Mouse (Mus musculus): Measurements from ENCODE around the gene Slc48a1.

Gene Slc48a1

DNA sequence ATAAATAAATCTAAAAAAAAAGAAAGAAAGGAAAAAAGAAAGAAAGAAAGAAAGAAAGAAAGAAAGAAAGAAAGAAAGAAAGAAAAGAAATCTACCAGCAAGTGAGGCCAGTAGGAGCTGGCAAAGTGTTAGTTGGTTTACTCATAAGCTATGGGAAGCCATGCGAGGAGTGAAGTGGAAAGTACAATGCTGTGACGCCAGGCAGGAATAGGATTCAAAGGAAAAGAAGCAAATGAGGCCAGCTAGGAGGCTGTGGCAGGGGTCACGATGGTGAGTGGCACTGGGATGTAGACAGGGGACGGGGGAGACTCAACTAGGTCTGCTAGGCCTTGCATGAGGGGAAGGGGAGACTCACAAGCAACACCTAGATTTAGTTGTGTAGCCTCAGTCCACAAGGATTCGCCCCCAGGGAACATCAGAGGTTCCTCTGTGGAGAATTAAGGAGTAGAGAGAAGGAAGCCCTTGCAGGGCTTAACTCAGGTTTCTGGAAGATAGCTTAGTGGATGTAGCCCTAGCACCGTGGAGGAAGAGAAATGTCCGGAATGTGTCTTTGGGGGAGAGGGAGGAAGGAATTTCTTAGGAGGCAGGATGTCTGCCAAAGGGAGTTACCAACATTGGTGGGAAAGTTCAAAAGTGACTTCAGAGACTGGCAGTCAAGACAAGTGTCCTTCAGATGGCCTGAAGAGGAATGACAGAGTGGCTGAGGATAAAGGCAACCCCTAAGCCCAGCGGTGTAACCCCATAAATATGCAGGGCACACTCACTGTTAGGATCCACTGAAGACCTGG, at the start of gene Slc48a1:
Gene Slc48a1 (plus strand): TSS at position 210 of the 788 bp plus-strand sequence.
- no peak for DNase-seq (ENCODE audit: low spot score in 2 of 2)

DNA sequence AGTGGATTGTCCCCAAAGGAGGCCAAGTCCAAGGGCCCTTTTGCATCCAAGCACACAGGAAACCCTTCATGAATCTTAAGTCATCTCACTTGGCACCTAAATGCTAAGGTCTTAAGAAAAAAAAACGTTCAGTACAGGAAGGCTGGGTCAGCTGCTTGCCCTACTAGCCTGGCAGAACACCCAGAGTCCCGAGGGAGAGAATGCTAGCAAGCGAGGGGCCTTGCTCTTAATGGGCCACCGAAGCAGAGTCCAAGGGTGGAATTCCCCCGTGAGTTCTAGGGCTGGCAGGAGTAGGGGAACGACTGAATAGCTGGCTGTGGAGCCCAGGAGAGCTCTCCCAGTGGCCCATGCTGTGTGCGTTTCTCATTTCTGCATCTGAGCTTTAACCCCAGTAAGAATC, 49.5 kb upstream of the Slc48a1 start:
- no peak for DNase-seq (ENCODE audit: low spot score in 2 of 2)

DNA sequence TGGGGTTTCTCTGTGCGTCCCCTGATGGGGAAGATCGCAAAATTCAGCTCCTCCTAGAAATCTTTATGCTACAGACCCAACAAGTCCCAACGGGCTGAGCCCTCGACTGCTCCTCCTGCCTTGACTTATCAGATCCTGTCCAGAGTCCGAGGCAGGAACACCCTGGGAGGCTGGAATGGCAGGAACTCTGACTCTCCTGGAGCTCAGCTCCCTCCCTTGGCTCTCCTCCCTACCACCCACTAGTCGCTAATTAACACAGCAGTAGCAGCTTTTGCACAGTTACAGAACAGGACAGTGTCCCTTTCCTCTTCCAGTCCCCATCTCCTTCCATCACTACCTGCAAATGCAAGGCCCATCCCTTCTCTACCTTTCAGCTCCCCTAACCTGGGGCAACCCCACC, 48.0 kb upstream of the Slc48a1 start:
- DNase-seq (ENCODE audit: low spot score in 2 of 2): no peak

DNA sequence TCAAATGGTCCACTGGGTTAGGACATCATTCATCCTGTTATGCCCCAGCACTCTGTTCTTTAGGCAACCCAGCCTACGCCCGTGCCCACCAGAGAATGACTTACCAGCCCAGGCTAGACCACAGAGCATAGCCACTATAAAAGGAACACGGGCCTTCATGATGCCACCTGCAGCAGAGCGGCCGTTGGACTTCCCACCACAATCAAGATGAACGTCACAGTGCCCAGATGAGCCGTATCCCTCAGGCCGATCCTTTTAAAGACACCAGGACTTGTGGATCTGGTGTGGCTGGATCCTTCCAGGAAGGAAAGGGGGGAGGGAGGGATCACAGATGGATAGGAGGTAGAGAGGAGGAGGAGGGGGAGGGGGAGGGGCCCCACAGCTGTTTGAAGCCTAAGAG, 47.2 kb upstream of the Slc48a1 start, which contains the start of gene Endou:
Gene Endou (minus strand): TSS at position 229 of the 400 bp plus-strand sequence.
- DNase-seq (ENCODE audit: low spot score in 2 of 2): peak; percentile 68 to 77

DNA sequence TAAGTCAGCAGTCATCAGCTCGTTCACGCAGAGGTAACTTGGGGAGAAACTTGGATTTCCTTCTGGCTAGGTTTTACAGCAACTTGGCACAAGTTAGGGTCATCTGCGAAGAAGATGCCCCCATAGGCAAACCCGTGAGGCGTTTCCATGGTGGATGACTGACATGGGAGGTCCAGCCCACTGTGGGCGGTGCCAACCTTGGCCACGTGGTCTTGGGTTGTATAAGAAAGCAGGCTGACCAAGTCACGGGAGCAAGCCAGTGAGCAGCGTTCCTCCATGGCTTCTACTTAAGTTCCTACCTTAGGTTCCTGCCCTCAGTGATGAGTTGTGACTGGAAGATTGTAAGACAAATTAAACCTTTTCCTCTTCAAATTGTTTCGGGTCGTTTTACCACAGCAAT, 46.3 kb upstream of the Slc48a1 start:
- no peak for DNase-seq (ENCODE audit: low spot score in 2 of 2)

DNA sequence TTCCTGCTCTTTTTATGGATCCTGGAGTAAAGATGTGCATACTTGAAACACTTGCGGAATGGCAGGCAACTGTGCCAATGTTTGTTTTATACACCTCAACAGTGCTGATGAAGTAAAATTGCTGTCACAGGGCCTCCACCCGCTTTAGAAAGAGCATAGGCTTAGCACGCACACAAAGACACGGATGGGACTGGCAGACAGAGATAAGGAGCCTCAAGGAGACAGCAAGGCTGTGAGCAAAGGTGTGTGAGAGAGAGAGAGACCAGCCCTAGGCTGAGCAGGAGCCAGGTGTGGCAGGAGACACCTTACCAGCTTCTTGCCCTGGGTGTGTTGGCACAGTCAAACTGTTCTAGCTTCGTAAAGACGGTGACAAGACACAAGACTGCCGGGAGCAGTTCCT, 39.4 kb upstream of the Slc48a1 start:
- DNase-seq (ENCODE audit: low spot score in 2 of 2): no peak

DNA sequence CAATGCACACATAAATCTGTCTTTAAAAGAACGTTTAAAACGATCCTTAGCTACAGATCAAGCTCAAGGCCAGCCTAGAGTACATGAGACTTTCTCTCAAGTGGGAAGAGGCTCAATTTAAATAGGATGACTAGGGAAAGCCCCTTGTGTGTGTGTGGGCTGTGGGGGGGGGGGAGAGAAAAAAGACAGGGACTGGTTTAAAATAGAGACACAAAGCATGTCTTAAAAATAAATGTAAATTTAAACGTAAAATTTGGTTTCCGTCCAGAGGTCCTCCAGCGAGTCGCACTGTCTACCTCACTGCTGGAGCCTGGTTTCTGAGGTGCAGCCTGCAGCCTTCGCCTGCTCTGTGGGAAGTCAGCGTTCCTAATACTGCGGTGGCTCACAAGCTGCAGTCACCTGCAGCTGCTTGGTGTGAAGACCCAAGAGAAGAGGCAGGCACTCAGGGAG, 38.0 kb upstream of the Slc48a1 start:
- no peak for DNase-seq (ENCODE audit: low spot score in 2 of 2)

DNA sequence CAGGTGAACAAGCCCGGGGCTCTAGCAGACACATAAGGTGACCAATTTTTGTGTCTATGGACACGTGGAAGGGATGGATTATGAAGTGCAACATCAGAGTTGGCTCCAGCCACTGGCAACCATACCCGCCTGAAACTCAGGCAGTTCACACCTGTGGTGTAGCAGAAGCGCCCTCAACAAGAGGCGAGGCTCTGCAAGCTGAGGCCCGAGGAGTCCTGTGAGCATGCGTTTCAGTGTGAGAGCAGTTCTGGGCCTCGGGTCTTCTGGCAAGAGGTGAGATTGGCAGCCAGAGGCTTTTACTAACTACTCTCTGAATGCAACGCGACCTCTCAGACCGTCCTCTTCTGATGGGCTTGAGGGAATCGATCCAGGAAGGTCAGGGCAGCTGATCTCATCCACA, 36.7 kb upstream of the Slc48a1 start:
- no peak for DNase-seq (ENCODE audit: low spot score in 2 of 2)

DNA sequence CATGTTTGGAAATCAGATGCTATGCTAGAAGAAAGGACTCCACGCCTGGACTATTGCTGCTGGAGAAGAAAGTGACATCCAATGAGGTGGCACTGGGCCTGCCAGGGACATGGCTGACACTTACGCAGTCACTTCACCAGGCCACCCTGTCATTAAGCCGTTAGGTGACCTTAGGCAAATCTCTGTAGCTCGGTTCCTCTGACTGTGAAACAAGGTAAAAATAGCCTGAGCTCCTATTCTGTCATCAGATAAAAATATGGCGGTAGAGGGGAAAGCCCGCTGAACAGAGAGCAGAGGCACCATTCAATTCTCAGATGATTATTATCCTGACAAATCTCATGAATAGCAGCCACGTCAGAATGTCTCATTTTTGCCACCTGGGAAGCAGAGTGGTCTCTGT, 36.2 kb upstream of the Slc48a1 start:
- DNase-seq (ENCODE audit: low spot score in 2 of 2): no peak

DNA sequence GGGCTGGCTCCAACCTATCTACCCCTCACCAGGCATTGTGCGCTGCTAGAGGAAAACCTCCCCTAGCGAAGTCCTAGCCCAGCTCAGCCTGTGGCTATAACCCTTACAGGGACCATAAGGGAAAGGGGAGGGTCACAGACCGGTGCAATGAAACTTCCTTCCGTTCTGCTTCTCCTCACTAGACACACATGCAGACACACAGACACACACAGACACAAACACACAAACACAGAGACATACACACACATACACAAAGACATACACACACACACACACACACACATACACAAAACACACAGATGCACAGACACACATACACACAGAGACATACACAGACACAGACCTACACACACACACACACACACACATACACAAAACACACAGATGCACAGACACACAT, 35.7 kb upstream of the Slc48a1 start:
- no peak for DNase-seq (ENCODE audit: low spot score in 2 of 2)

DNA sequence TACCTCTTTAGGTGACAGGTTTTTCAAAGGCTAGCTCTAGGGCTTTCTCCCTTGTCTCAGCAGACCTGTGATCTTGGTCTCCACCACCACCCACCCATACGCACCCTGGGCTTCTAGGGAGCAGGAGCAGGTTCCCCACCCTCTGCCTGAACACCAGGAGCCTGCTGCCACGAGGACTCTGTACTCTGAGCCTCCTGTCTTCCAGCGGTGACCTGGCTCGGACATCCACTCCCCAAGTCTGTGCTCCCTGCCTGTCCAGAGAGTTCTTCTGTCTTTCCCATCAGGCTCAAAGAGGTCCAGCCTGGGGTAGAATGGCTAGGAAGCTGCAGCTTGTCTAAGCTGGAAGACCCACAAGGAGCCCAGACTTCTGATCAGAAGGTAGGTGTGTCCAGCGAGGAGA, 35.1 kb upstream of the Slc48a1 start:
- no peak for DNase-seq (ENCODE audit: low spot score in 2 of 2)

DNA sequence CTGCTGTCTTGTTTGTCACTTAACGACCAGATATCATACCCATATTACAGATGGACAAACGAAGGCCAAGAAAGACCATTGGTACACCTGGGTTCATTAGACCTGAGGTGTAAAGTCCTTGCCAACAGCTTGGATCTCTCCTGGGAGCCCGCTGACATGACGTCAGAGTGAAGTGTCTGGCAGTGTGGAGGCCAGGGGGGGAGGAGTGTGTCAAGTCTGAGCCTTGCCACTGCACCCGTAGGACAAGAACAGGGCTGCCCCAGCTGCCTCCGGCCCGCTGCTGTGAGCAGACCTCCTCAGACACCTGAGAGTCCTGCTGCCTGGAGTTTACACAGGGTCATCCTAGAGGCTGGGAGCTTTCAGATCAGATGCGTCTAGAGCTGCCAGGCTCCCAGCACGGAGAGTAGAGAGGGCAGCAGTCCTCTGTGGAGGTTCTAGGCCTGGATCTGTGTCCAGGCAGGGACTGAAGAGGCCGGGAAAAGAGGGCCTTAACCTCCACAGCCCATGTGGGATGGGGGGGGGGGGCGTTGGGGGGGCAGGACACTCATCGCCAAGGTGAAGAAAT, 34.3 kb upstream of the Slc48a1 start:
- no peak for DNase-seq (ENCODE audit: low spot score in 2 of 2)

DNA sequence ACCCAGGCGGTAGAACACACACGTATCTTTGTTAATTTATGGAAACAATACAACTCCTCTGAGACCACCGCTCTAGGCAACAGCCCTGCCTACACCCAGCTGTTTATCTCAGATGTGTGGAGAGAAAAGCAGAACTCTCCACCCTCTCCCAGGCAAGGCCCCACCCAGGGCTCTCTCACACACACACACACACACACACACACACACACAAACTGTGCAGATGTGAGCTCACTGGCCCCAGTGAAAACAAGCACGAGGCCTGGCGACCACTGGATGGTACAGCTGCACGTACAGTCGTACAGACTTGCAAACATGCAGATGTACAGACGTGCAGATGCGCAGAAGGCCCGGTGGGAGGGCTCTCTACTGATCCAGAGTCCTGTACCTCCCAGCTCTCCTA, 33.4 kb upstream of the Slc48a1 start:
- DNase-seq (ENCODE audit: low spot score in 2 of 2): peak; percentile 68 to 70

DNA sequence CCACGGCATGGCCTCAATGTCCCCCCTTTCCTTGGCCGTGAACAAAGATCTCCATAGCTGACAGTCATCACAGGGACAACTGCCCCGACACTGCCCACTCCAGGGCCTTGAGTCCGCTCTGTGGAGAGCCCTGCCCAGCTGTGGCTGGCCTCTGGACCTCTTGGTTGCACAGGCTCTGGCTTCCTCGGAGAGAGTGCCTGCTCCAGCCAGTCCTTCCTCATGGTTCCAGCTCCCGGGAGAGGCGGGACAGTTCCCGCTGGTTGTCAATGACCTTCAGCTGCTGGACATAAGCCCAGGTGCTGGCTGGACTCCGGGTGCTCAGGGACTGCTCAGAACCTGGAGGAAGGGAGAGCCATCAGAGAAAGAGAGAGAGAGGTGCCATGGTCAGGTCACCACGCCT, 33.0 kb upstream of the Slc48a1 start:
- DNase-seq (ENCODE audit: low spot score in 2 of 2): no peak

DNA sequence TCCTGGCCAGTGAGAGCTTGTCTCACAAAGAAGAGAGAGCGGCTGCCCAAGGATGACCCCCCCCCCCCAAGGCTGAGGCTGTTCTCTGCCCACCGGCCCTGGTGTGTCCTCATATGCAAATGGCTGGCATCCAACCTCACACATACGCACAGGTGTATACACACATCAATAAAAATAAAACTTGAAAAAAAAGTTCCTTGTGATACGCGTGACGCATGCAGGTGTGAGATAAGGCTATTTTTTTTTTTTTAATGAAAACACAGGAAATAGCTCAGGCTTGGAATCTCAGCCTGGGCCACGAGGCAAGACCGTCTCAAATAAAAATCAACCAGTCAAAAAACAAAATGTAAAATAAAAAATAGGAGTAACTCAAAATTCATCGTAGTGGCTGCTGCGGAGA, 32.0 kb upstream of the Slc48a1 start:
- no peak for DNase-seq (ENCODE audit: low spot score in 2 of 2)

DNA sequence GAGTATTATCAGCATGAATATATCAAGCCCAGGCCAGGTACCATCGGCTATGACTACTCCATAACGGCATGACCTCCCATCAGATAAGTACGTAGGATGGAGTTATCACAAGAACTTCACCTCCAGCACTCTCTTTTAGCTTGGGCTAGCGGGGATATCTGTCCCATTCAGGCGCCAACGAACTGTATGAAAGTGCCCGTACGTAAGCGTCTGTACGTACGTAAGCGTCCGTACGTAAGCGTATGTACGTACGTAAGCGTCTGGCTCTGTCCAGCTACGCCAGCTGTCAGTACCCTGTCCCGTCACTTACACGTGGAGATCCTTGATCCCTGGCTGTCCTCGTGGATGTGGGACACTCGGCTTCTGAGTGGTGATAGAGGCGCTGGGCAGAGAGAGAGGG, 31.6 kb upstream of the Slc48a1 start:
- DNase-seq (ENCODE audit: low spot score in 2 of 2): no peak

DNA sequence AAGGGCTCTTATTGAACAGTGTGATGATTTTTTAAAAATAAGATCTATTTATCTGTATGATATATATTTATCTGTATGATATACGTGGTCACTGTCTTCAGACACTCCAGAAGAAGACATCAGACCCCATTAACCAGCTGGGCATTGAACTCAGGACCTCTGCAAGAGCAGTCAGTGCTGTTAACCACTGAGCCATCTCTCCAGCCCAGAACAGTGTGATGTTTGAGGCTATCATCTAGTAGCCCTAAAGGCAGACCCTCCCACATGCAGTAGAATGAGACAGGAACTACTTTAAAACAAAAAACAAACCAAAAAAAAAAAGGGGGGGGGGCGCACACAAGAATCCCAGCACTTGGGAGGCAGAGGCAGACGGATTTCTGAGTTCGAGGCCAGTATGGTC, 30.8 kb upstream of the Slc48a1 start:
- no peak for DNase-seq (ENCODE audit: low spot score in 2 of 2)

DNA sequence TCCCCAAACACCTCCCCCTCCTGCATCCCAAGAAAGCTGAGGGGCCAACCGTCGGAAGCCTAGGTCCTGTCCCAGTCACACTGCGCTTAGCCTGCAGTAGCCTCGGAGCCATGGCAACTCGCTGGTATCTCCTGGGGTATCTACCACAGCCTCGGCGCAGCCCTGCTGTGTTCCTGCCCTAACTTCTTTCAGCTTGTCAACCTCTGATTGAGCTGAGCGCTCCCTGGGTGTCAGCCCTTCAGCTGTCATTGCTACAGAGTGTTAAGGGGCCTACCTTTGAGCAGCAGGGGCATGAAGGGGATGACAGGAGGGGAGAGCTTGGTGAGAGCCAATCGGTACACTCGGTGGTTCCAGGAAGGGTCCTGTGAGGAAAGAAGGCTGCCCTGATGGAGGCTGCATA, 30.0 kb upstream of the Slc48a1 start:
- peak; percentile 77 to 82 for DNase-seq (ENCODE audit: low spot score in 2 of 2)

DNA sequence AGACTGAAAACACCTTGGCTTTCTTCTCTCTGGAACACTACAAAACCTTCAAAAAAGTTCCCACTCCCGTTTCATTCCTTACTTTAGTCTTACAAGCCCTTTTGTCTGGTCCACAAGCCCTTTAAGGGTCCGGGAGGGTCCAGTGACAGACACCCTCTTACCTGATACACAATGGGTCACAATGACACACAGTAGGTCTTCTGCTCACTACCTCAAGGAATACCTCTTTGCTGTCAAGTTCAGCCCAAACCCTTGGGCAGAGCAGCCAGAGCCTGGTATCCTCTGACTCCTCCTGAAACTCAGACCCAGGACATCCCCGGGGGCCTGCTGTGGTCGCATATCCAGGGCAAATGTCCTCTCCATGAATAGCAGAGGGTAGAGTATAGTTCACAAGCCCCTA, 29.4 kb upstream of the Slc48a1 start:
- DNase-seq (ENCODE audit: low spot score in 2 of 2): no peak

DNA sequence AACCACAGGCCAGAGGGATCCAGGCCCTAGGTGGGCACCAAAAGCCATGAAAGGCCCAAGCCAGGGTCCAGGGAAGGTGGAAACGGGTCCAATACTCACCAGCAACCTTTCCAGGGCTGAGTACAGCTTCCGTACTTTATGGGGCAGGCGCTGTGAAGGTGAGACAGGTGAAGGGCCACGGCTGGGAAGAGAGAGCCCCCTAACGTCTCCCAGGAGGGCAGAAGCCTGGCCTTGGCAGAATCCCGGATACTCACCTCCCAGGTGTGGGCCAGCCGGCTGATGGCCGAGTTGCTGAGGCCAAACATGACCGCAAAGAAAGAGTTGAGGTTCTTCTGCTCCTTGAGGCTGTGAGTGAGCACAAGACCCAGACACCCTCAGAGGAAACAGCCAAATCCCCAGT, 28.9 kb upstream of the Slc48a1 start:
- no peak for DNase-seq (ENCODE audit: low spot score in 2 of 2)

DNA sequence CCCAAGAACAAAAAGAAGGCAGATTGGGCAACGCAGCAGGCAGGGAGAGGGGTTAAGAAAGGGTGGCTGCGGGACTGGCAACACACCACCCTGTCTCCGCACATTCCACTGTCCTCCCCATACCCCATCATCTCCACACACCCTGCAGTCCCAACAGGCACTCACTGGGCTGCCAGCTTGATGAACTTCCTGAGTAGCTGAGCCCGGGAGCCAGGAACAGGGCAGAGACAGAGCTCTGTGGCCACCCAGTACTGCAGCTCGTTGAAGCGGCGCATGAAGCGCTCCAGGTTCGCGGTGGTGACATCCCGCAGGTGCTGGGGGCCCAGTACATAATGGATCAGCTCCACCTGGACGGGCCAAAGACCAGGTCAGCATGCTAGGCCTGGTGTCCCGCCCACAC, 28.5 kb upstream of the Slc48a1 start:
- DNase-seq (ENCODE audit: low spot score in 2 of 2): peak in 1 of 2 experiments; percentile 54

DNA sequence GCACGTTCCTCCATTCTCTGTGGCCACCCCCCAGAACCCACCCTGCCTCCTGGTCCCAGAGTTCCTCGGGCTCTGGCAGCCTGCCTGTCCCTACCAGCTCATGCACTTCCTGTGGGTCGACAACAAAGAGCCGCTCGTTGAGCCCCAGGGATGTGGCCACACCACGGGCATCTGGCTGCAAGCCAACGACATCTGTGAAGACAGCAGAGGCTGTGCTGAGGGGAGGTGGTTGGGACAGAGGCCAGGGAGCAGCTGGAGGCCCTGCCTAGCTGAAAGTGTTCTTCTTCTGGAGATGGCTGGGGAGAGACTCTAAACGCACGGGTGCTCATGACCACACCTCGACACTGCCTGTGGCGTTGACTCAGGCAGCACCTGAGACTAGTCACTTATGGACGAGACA, 27.6 kb upstream of the Slc48a1 start:
- DNase-seq (ENCODE audit: low spot score in 2 of 2): peak; percentile 70 to 75

DNA sequence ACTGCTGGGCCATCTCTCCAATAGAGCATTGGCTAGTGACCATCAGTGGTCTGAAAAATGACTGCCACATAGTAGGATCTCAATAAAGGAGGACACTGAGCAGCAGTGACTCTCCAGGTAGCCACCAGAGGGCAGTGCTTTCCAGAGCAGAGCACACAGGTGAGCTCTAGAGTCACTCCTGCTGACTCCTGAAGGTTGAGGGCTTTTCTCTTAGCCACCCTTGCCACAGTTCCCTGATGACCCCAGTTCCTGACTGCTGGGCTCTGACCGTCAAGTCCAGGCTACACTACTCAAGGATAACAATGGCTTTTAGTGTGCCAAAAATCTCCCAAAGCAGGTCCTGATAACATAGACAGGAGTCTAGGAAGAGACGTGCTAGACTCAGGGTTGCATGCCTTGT, 26.6 kb upstream of the Slc48a1 start:
- peak in 1 of 2 experiments; percentile 69 for DNase-seq (ENCODE audit: low spot score in 2 of 2)

DNA sequence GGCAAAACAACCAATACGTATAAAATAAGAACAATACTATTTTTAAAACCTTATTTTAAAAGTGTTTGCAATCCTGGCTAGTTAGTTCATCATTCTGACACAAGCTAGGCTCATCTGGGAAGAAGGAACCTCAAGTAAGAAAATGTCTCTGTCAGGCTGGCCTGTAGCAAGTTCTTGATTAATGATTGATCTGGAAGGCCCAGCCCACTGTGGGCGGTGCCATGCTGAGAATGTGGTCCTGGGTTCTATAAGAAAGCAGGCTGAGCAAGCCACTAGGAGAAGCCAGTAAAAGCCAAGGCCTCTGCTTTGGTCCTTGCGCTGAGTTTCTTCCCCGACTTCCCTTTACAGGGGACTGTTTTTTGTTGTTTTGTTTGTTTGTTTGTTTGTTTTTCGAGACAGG, 25.8 kb upstream of the Slc48a1 start:
- DNase-seq (ENCODE audit: low spot score in 2 of 2): no peak

Data from thymus, postnatal 10 days (tissue).